Comparison of ENCODE assay signal across 23 mouse cellular contexts in genomic region chr19:11516845-11517244, GRCm38 (mm10). TPM values are rescaled to one million over a fixed set of nuclear protein-coding genes. Genes with fewer than 3 reads are reported as not detected.
A peak's percentile ranks its signal among the peaks of the same experiment; 100 is the strongest.
DNase-seq lines count a peak whose midpoint lies in the region; ATAC-seq lines count a peak whose summit lies in the region.
"Had no signal": no experiment of that assay in that cellular context is flagged by ENCODE, and none has a peak within 500 bp of the region (broad histone marks: within the 10 kb centered on the region; RNA-seq: fewer than 3 reads in every experiment).

No protein-coding gene starts in this region.

- no peak overlapping the region for H3K4me2 ChIP-seq in forebrain, embryonic 15.5 days (replicated peaks)
- H3K4me2 ChIP-seq in midbrain, embryonic 14.5 days (ENCODE audit: low read length) = no peak overlapping the region
- H3K4me2 ChIP-seq: hindbrain, embryonic 14.5 days; liver, embryonic 12.5 days; lung, embryonic 15.5 days; midbrain, embryonic 15.5 days had no signal

- H3K27ac ChIP-seq in heart, embryonic 10.5 days = no peak overlapping the region
- H3K27ac ChIP-seq in forebrain, embryonic 15.5 days (replicated peaks) = no peak overlapping the region
- no peak overlapping the region for H3K27ac ChIP-seq in midbrain, embryonic 14.5 days (replicated peaks; ENCODE audit: low read depth, low read length)
- H3K27ac ChIP-seq: hindbrain, embryonic 14.5 days; kidney, postnatal 0 days; left cerebral cortex, adult 2 months; limb, embryonic 10.5 days; liver, embryonic 12.5 days; lung, embryonic 15.5 days; midbrain, embryonic 15.5 days had no signal

- no peak overlapping the region for H3K4me3 ChIP-seq in heart, embryonic 10.5 days
- no peak overlapping the region for H3K4me3 ChIP-seq in forebrain, embryonic 15.5 days
- no peak overlapping the region for H3K4me3 ChIP-seq in midbrain, embryonic 14.5 days (replicated peaks; ENCODE audit: low read depth, low read length)
- H3K4me3 ChIP-seq: left cerebral cortex, adult 2 months; limb, embryonic 10.5 days; liver, embryonic 12.5 days; lung, embryonic 15.5 days; midbrain, embryonic 15.5 days had no signal

- peak; percentile 78 for DNase-seq in heart, adult 11 months
- DNase-seq in heart, embryonic 10.5 days (ENCODE audit: low spot score) = no peak
- peak; percentile 86 for DNase-seq in CD4-positive, CD25-positive, alpha-beta regulatory T cell, adult 2 months (ENCODE audit: low read depth, low spot score)
- peak; percentile 42 for DNase-seq in thymus, postnatal 0 days (ENCODE audit: low spot score)
- DNase-seq in left cerebral cortex, adult 18-20 months (ENCODE audit: low spot score in 2 of 2) = no peak
- no peak for DNase-seq in midbrain, embryonic 14.5 days
- DNase-seq: cerebellum, adult 18-20 months; gastrocnemius, postnatal 10 days; kidney, adult 11 months; right cerebral cortex, postnatal 25 days had no signal

- H3K9me3 ChIP-seq in heart, embryonic 10.5 days = no peaks in the 10 kb centered on the region
- no peaks in the 10 kb centered on the region for H3K9me3 ChIP-seq in forebrain, embryonic 15.5 days
- no peaks in the 10 kb centered on the region for H3K9me3 ChIP-seq in midbrain, embryonic 14.5 days (ENCODE audit: control insufficient read depth, low read length)
- H3K9me3 ChIP-seq: limb, embryonic 10.5 days; liver, embryonic 12.5 days; lung, embryonic 15.5 days; midbrain, embryonic 15.5 days had no signal

- H3K27me3 ChIP-seq in heart, embryonic 10.5 days (ENCODE audit: insufficient read depth, poor library complexity, severe bottlenecking) = no peaks in the 10 kb centered on the region
- no peaks in the 10 kb centered on the region for H3K27me3 ChIP-seq in forebrain, embryonic 15.5 days
- H3K27me3 ChIP-seq in midbrain, embryonic 14.5 days (ENCODE audit: control insufficient read depth, insufficient read depth, low read length) = no peaks in the 10 kb centered on the region
- H3K27me3 ChIP-seq: liver, embryonic 12.5 days; lung, embryonic 15.5 days; midbrain, embryonic 15.5 days had no signal

- WGBS in heart, embryonic 10.5 days = 52% methylated on average over 4 of the region's 4 CpGs
- 79% methylated on average over 4 of the region's 4 CpGs for WGBS in forebrain, embryonic 15.5 days
- WGBS in midbrain, embryonic 14.5 days = 69% methylated on average over 4 of the region's 4 CpGs

- ATAC-seq in inflammation-experienced regulatory T-cells, adult 6 months = peak; percentile 60
- ATAC-seq in forebrain, embryonic 15.5 days (replicated peaks) = no peak
- no peak for ATAC-seq in midbrain, embryonic 14.5 days (ENCODE audit: low FRiP score, low TSS enrichment)
- ATAC-seq: liver, embryonic 12.5 days; midbrain, embryonic 15.5 days had no signal

- H3K4me1 ChIP-seq in heart, embryonic 10.5 days = no peaks in the 10 kb centered on the region
- H3K4me1 ChIP-seq in forebrain, embryonic 15.5 days = no peaks in the 10 kb centered on the region
- H3K4me1 ChIP-seq in midbrain, embryonic 14.5 days (ENCODE audit: control insufficient read depth, insufficient read depth, low read length) = no peaks in the 10 kb centered on the region
- H3K4me1 ChIP-seq: limb, embryonic 10.5 days; liver, embryonic 12.5 days; lung, embryonic 15.5 days; midbrain, embryonic 15.5 days had no signal

- H3K36me3 ChIP-seq in heart, embryonic 10.5 days = no peaks in the 10 kb centered on the region
- no peaks in the 10 kb centered on the region for H3K36me3 ChIP-seq in forebrain, embryonic 15.5 days
- no peaks in the 10 kb centered on the region for H3K36me3 ChIP-seq in midbrain, embryonic 14.5 days (ENCODE audit: control insufficient read depth, insufficient read depth, low read length)
- H3K36me3 ChIP-seq: limb, embryonic 10.5 days; liver, embryonic 12.5 days; lung, embryonic 15.5 days; midbrain, embryonic 15.5 days had no signal

- H3K9ac ChIP-seq in forebrain, embryonic 15.5 days (replicated peaks) = no peak overlapping the region
- H3K9ac ChIP-seq in midbrain, embryonic 14.5 days (replicated peaks; ENCODE audit: low read length) = no peak overlapping the region
- H3K9ac ChIP-seq: hindbrain, embryonic 14.5 days; liver, embryonic 12.5 days; lung, embryonic 15.5 days; midbrain, embryonic 15.5 days had no signal

RNA-seq across cellular contexts. Expression of gene Ms4a6b, which starts 0.5 kb away (rescaled TPM):
- 0.18 and 0.72 TPM in 2 replicates for polyA plus RNA-seq in heart, embryonic 10.5 days (2016; fragmentation: Nextera tagmentation; extraction: Ambion mirVana)
- 1,000 to 10,000 TPM; 1,170 to 1,320 (median 1,200) TPM for polyA plus RNA-seq in inflammation-experienced regulatory T-cells, adult 6 months (2017; shearing (Covaris generic))
- 38.0 and 44.1 TPM in 2 replicates for polyA plus RNA-seq in thymus, postnatal 0 days (2015; fragmentation: Nextera tagmentation; extraction: Ambion mirVana)
- polyA plus RNA-seq in forebrain, embryonic 15.5 days (2015; fragmentation: Nextera tagmentation; extraction: Ambion mirVana) = 1.8 and 2.4 TPM in 2 replicates
- total RNA-seq in left cerebral cortex, adult 18-20 months (2021) = 1 to 10 TPM; 1.4 to 3.1 TPM
- 0.08 and 3.4 TPM in 2 replicates for polyA plus RNA-seq in midbrain, embryonic 14.5 days (2014; fragmentation: Nextera tagmentation; extraction: Ambion mirVana)

RNA-seq across cellular contexts. Expression of gene Ms4a4d, which starts 19.8 kb away (rescaled TPM):
- polyA plus RNA-seq in heart, embryonic 10.5 days (2016; fragmentation: Nextera tagmentation; extraction: Ambion mirVana) = 1.0 and 1.1 TPM in 2 replicates
- 1 to 10 TPM; 2.1 to 5.3 (median 3.7) TPM for polyA plus RNA-seq in inflammation-experienced regulatory T-cells, adult 6 months (2017; shearing (Covaris generic))
- 2.0 and 2.4 TPM in 2 replicates for polyA plus RNA-seq in thymus, postnatal 0 days (2015; fragmentation: Nextera tagmentation; extraction: Ambion mirVana)
- not detected in 2 replicates for polyA plus RNA-seq in forebrain, embryonic 15.5 days (2015; fragmentation: Nextera tagmentation; extraction: Ambion mirVana)
- total RNA-seq in left cerebral cortex, adult 18-20 months (2021) = not detected
- polyA plus RNA-seq in midbrain, embryonic 14.5 days (2014; fragmentation: Nextera tagmentation; extraction: Ambion mirVana) = not detected in 2 replicates
- total RNA-seq: layer of hippocampus, adult 8-10 months; left cerebral cortex, adult 2 months had no signal
- polyA plus RNA-seq: brain, embryonic 14.5 days; hindbrain, embryonic 14.5 days; midbrain, embryonic 15.5 days had no signal

RNA-seq across cellular contexts. Expression of gene Gm8369, which starts 31.1 kb away (rescaled TPM):
- polyA plus RNA-seq in heart, embryonic 10.5 days (2016; fragmentation: Nextera tagmentation; extraction: Ambion mirVana) = not detected in 2 replicates
- 100 to 1,000 TPM; 382 to 635 (median 544) TPM for polyA plus RNA-seq in inflammation-experienced regulatory T-cells, adult 6 months (2017; shearing (Covaris generic))
- polyA plus RNA-seq in thymus, postnatal 0 days (2015; fragmentation: Nextera tagmentation; extraction: Ambion mirVana) = 0.41 and 0.91 TPM in 2 replicates
- polyA plus RNA-seq in forebrain, embryonic 15.5 days (2015; fragmentation: Nextera tagmentation; extraction: Ambion mirVana) = not detected in 2 replicates
- total RNA-seq in left cerebral cortex, adult 18-20 months (2021) = under 1 TPM; 0.49 to 0.84 TPM
- not detected in 2 replicates for polyA plus RNA-seq in midbrain, embryonic 14.5 days (2014; fragmentation: Nextera tagmentation; extraction: Ambion mirVana)
- polyA plus RNA-seq: brain, embryonic 14.5 days; embryonic facial prominence, embryonic 11.5 days; hindbrain, embryonic 14.5 days; kidney, postnatal 0 days; limb, embryonic 10.5 days; liver, embryonic 12.5 days; midbrain, embryonic 15.5 days; neural tube, embryonic 11.5 days had no signal

RNA-seq across cellular contexts. Expression of gene Ms4a6c, which starts 47.7 kb away (rescaled TPM):
- polyA plus RNA-seq in heart, embryonic 10.5 days (2016; fragmentation: Nextera tagmentation; extraction: Ambion mirVana) = 0.49 TPM in 1 of 2 replicates, not detected in the other
- polyA plus RNA-seq in inflammation-experienced regulatory T-cells, adult 6 months (2017; shearing (Covaris generic)) = 10 to 100 TPM; 17.0 to 36.7 (median 21.0) TPM
- 8.0 and 8.2 TPM in 2 replicates for polyA plus RNA-seq in thymus, postnatal 0 days (2015; fragmentation: Nextera tagmentation; extraction: Ambion mirVana)
- 1.3 and 1.7 TPM in 2 replicates for polyA plus RNA-seq in forebrain, embryonic 15.5 days (2015; fragmentation: Nextera tagmentation; extraction: Ambion mirVana)
- 1 to 10 TPM in 1 of 2 experiments, under 1 TPM in 1; 0.96 to 1.9 TPM for total RNA-seq in left cerebral cortex, adult 18-20 months (2021)
- polyA plus RNA-seq in midbrain, embryonic 14.5 days (2014; fragmentation: Nextera tagmentation; extraction: Ambion mirVana) = 0.43 and 4.4 TPM in 2 replicates

Comparison
In these comparisons a context has a peak if more than half of its experiments do, and no peak if none do; other contexts are left out.
1. DNase-seq: peak in heart, adult 11 months (single experiment), CD4-positive, CD25-positive, alpha-beta regulatory T cell, adult 2 months (single experiment) and thymus, postnatal 0 days (single experiment); none in heart, embryonic 10.5 days (single experiment), left cerebral cortex, adult 18-20 months (0 of 2) and midbrain, embryonic 14.5 days (single experiment).
2. RNA of gene Ms4a6b, which starts 0.5 kb away (polyA plus RNA-seq): 1,170 to 1,320 TPM in inflammation-experienced regulatory T-cells, adult 6 months; 38.0 to 44.1 TPM in thymus, postnatal 0 days, 0.08 to 3.4 TPM in midbrain, embryonic 14.5 days, 1.8 to 2.4 TPM in forebrain, embryonic 15.5 days and 0.18 to 0.72 TPM in heart, embryonic 10.5 days; every median in the first group is over 10 times any median in the second.
3. RNA of gene Gm8369, which starts 31.1 kb away (polyA plus RNA-seq): 382 to 635 TPM in inflammation-experienced regulatory T-cells, adult 6 months; 0.41 to 0.91 TPM in thymus, postnatal 0 days, not detected in forebrain, embryonic 15.5 days, not detected in heart, embryonic 10.5 days and not detected in midbrain, embryonic 14.5 days; every median in the first group is over 100 times any median in the second.